Mouse (Mus musculus) v-Abl transformed pro-B cells (cell line): Measurements from ENCODE around the gene Hcrt.

Source experiments
- in situ Hi-C, 2 experiments: fragments of 400-800 bp; cut with MboI; formaldehyde crosslinking; loops; one replicate each; pipeline ENCODE4 v1.15.1; 2025; ENCODE audit not compliant: unreplicated experiment in 2 of 2

Gene Hcrt

DNA sequence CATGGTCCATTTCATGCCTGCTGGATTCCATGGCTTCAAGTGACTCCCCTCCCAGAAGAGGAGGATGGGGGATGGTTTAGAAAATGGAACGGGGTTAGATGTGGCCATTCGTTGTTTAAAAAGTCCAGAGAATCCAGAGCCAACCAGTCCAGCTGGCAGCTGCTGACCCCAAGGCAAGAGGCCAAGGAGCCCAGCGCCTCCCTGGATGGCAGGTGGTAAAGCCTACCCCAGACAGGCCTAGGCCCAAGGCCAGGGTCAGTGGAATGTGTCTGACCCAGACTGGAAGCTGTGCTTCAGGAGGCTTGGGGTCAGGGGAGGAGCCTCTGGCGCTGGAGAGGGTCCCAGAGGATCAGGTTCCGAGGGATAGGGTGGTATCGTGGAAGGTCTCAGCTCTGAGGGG is 21.4 kb downstream of the Hcrt start:
- in situ Hi-C loops: no loop called here

- in situ Hi-C loops: no loop called here
These were observed 24.0 kb downstream of the Hcrt start for GRCm38 (mm10) chr11:100738749-100739148.

- in situ Hi-C loops: no loop called here
These were observed 24.6 kb downstream of the Hcrt start, which contains the start of gene Rab5c for GRCm38 (mm10) chr11:100738066-100738604. Rab5c (minus strand) TSS chr11:100738215.

- in situ Hi-C loops: no loop called here
These were observed 25.5 kb downstream of the Hcrt start for GRCm38 (mm10) chr11:100737105-100737733.

DNA sequence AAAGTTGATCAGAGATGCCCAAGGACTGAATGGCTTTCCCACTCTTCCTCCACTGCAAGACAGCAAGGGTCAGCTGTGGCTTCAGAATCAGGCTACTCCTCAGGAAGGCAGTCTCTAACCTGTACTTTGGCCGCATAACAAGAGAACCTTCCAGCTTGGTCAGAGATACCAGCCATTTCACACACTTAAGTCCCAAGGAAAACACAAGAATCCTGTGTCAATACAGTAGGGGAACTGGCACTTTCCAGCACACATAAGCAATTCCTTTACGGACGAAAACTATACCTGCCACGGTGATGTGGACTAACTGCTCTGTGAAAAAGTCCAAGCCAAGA is 26.0 kb downstream of the Hcrt start:
- in situ Hi-C loops: no loop called here

DNA sequence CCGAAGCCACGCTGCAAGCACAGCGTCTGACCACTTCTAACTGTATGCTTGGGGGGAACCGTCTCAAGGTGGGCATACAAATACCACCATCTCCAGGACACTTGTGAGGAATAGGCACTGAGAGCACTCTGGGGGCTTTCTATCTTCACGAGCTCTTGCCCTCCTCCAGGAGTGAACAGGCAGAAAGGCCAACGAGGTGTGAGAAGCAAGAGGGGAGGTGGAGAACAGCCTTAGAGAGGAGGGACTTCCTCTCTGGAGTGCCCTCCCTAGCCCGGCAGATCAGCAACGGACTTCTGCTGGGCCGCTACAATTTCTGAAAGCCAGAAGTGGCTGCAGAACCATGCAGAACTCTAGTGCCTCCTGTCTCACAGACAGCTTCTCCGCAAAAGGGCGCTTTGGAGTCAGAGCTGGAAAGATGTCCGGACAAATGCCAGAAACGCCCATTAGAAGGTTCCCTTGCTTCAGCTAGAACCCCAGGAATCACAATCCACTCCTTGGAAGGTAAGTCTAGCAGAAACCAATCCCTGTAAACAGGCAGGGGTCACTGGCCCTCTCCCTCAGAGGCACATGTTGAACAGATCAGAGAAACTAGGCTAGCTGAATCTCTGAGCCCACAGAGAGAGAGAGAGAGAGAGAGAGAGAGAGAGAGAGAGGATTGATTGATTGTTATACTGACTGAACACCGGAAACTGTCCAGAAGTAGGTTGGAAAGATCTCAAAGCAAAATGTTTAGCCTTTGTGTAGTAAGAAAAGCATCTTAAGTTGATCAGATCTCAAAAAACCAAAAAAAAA is 26.6 kb downstream of the Hcrt start:
- in situ Hi-C loops: no loop called here

DNA sequence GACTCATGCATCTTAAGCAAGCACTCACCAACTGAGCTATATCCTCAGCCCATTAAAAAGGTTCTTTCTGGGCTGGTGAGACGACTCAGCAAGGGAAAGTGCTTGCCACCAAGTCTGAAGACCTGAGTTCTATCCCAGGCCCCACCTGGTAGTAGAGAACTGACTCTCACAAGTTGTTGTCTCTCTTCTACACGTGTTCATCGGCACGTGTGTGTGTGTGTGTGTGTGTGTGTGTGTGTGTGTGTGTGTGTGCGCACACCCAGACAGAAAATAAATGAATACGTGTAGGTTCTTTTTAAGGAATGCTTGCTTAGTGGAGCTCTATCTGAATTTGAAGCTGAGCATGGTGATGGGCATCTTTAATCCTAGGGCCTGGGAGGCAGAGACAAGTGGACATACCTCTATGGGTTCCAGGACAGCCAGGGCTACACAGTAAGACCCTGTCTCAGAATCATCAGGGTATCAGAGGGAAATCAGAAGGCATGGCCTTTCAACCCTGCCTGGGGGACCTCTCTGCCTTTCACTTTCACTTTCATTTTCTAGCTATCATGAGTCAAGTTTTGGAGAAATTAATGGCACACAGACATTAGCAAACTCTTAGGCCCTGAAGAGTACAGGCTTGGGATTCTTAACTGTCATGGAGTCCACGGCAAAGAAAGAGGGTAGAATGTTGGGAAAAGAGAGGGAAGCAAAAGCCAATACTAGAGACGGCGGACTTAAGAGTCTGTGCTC is 27.4 kb downstream of the Hcrt start:
- in situ Hi-C loops: no loop called here

DNA sequence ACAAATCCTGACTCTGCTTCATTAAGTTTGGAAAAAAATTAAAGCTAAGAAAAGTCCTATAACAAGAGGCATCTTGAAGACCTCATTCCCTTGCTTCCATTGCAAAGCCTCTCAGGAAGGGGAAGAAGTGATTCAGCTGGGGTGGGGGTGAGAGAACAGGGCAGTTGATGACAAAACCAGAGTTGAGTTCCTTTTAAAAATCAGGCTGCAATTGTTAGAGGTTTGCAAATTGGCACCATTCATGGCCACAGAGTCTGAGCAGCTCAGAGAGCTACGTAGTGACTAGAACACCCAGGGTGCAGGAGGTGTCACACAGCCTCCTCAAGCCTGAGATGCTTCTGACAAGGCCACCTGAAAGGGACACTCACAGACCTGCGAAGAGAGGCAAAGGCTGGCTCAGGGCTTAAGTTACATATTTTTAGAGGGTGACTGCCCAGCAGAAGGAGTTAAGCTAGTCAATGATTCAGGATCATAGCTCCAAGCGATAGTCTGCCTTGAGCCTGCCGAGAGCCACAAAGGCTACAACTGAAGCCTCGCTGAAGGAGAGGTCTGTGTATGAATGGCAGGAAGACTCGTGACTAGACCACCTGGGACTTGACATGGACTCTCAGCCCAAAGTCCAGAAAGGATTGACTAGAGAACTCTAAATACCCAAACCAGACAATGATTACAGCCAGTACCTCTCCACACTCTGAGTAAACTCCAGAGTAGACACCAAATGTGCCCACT is 32.1 kb downstream of the Hcrt start:
- in situ Hi-C loops: no loop called here

GRCm38 (mm10) chr11:100729976-100730375 is 32.8 kb downstream of the Hcrt start:
- in situ Hi-C loops: no loop called here

DNA sequence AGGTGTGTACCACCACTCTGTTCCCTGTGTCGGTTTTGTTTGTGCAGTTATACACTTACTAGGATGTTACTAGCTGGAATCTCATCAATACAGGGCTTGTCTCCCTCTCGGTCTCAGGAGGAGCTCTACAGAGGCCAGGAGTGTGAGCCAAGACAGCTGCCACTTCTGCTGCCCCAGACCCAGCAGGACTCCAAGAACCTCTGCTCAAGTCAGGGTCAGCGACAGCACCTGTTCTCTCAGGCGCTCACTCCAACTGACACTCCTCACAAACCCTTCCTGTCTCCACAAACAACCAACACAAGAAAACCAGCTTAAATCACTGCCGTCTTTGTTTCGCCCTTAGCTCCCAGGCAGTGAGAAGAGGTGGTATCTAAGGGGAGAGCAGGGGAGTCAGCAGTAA is 34.1 kb downstream of the Hcrt start:
- in situ Hi-C loops: no loop called here

GRCm38 (mm10) chr11:100727201-100727600 is 35.5 kb downstream of the Hcrt start:
- in situ Hi-C loops: no loop called here

DNA sequence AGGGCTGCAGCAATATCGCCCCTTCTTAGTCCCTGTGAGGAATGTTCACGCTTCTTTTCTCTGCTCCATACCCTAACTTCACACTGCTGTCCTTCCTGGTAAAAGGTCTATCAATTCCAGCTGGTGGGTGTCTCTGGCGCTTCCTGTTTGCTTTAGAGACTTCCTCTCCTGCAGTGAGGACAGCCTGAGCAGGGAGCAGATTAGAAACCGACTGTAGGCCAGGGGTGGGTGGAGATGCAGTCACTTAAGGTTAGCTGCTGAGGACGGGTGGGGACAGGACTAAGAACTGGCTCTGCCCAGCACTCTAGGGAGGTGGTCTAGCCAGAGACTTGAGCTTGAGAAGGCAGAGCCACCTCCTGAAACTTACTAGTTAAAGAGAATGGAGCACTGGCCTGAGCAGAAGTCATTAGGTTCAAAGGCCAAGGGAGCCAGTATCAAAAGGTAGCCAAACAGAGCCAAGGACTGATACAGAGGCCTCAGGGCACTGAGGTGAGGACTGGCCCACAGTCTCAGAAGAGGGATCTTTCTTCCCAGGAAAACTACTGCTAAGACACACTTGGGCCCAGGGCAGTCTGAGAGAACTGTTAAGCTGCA is 37.7 kb downstream of the Hcrt start:
- in situ Hi-C loops: no loop called here

GRCm38 (mm10) chr11:100722493-100723028 is 40.2 kb downstream of the Hcrt start:
- in situ Hi-C loops: no loop called here

- in situ Hi-C loops: no loop called here
These were observed 40.8 kb downstream of the Hcrt start for GRCm38 (mm10) chr11:100721776-100722492.

DNA sequence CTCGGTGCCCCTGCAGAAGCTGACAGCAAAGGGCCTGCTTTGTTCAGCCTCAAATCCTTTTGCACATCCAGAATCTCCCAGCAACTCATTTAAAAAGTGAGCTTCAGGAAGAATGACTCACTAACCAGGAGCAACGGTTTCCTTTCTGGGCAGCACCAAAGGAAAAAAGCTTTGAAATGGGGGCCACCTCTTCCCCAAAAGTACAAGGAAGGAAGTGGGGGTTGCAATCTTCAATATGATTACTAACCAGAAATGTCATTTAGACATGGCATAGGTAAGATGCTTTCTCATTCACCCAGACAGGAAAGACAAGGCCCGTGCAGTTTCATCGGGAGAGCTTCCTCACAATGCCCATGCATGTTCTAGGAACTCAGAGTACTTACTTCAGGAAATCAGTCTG is 41.5 kb downstream of the Hcrt start:
- in situ Hi-C loops: no loop called here

GRCm38 (mm10) chr11:100720345-100720744 is 42.4 kb downstream of the Hcrt start:
- in situ Hi-C loops: no loop called here

DNA sequence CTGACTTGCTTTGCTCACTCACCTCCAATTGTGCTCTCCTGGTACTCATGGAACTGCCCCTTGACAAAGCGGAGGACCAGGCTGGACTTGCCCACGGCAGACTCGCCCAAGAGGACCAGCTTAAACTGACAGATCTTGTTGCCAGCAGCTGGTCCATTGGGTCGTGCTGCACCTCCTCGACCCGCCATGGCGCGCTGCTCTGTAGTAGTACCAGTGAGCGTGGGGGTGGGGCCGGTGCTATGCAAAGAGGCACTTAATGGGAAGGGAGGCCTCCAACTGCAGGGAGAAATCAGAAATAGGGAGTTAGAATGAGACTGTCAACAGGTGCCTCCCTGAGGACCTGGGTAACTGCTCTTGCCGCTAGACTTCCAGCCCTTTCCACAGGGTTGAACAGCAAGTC is 42.8 kb downstream of the Hcrt start:
- in situ Hi-C loops: loop anchor here (5.0 to 10.0 kb wide), 4 partner anchors 32 to 237 kb away; partner anchors contain the start of gene Hcrt (in 1 of the 2)

DNA sequence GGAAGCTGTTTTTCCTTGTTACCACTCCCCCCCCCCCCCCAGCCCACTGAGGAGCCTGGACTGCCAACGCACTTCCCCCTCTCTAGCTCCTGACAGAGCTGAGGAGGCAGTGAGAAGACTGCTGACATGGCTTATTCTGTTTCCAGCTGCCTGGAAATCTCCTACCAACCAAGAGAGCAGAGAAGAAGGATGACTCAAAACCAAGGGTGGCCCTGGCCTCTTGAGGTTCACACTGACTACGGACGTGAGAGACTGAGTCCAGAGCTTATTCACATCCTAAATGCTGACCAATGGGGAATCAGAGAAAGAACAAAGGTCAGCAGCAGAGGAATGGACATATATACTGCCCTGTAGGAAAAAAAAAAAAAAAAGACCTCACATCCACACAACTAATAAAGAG is 43.4 kb downstream of the Hcrt start:
- in situ Hi-C loops: loop anchor here (5.0 to 10.0 kb wide), 4 partner anchors 33 to 238 kb away; partner anchors contain the start of gene Hcrt (in 1 of the 2)

- in situ Hi-C loops: loop anchor here (5.0 to 10.0 kb wide), 4 partner anchors 33 to 238 kb away; partner anchors contain the start of gene Hcrt (in 1 of the 2)
These were observed 43.9 kb downstream of the Hcrt start for GRCm38 (mm10) chr11:100718866-100719265.
